Mouse (Mus musculus) heart, postnatal 14 days (tissue): ENCODE measurements at regions not wholly inside any gene's neighbourhood (a gene's known extent, or its start where the extent isn't known, plus 50 kb on each side); places are given as distances from the start of the nearest gene placed in this dataset.

ENCODE experiments used
- DNase-seq, 2 experiments: peaks; one replicate each; pipeline ENCODE4 v3.0.0; 2021 to 2022
- intact Hi-C: fragments of 180-260 bp; cut with DNase I; formaldehyde crosslinking; loops from one replicate; pipeline ENCODE4 v1.15.1; 2025

- intact Hi-C loops, result loop anchor here (10.0 kb wide), 1 partner anchor 191 kb away; no protein-coding TSS in a partner anchor
- DNase-seq, result no peak
Measured at GRCm38 (mm10) chr4:56686141-56686540, 53.7 kb upstream of the Gm26657 start.

GRCm38 (mm10) chr4:56685696-56686095 lies 54.2 kb upstream of the Gm26657 start:
- intact Hi-C loops, result loop anchor here (1.0 to 10.0 kb wide), 2 partner anchors 191 to 1171 kb away; no protein-coding TSS in a partner anchor
- DNase-seq, result no peak

GRCm38 (mm10) chr4:56685123-56685522 lies 54.7 kb upstream of the Gm26657 start:
- intact Hi-C loops, result loop anchor here (1.0 to 10.0 kb wide), 2 partner anchors 190 to 1171 kb away; no protein-coding TSS in a partner anchor
- peak; percentile 80 to 89 for DNase-seq

- DNase-seq, result no peak
- intact Hi-C loops, result loop anchor here (10.0 kb wide), 1 partner anchor 189 kb away; no protein-coding TSS in a partner anchor
Measured at GRCm38 (mm10) chr4:56684031-56684430, 55.8 kb upstream of the Gm26657 start.

- DNase-seq, result no peak
- intact Hi-C loops, result loop anchor here (10.0 kb wide), 1 partner anchor 186 kb away; no protein-coding TSS in a partner anchor
Measured at GRCm38 (mm10) chr4:56681121-56681520, 58.7 kb upstream of the Gm26657 start.

- no peak for DNase-seq
- intact Hi-C loops, result no loop called here
Measured at GRCm38 (mm10) chr4:56673868-56674267, 66.0 kb upstream of the Gm26657 start.

GRCm38 (mm10) chr4:56664921-56665320 lies 74.9 kb upstream of the Gm26657 start:
- DNase-seq, result no peak
- intact Hi-C loops, result no loop called here

DNA sequence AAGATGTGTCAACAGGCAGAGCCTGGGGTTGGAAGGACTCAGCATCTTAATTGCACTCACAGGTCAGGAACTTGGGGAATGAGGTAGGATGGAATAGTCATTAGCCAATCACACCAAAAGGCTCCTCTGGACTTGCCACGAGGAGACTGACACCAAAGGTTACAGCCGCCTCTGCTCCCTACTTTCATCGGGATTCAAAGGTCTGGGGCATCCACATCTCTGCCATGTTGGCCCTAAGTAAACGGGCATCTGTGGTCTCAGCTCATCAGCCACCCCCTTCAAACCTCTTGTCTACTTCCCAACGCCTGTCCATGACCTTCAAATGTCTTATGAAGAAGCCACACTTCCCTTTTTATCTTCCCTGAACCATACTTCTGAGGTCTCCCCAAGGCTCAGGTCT lies 78.1 kb upstream of the Gm26657 start:
- no peak for DNase-seq
- intact Hi-C loops, result no loop called here

- intact Hi-C loops, result no loop called here
Measured at GRCm38 (mm10) chr4:56657046-56657445, 82.8 kb upstream of the Gm26657 start.

DNA sequence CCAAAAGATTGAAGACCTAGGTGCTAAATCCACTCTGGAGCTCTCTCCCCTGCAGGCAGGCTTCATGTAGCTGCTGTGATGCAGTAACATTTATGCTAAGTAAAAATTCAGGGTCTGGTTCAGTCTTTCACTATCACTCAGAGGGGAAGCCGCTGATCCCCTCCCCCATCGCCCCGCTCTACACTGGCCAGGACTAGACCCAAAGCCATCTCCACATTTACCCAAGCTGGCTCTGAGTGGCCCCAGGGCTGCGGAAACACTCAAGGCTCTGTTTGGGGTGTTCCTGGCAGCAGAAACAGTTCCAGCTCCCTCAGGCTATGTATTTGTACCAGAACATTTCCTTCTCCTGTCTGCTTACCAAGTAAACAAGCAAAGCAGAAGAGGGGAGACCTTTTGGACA lies 85.5 kb upstream of the Gm26657 start:
- intact Hi-C loops, result no loop called here

More at GRCm38 (mm10) chr4:56657046-56657445, 82.8 kb upstream of the Gm26657 start:
- DNase-seq, result no peak

GRCm38 (mm10) chr4:56652819-56653218 lies 87.1 kb upstream of the Gm26657 start:
- DNase-seq, result peak; percentile 7 to 33
- intact Hi-C loops, result no loop called here

More for the DNA sequence above, 85.5 kb upstream of the Gm26657 start:
- no peak for DNase-seq

DNA sequence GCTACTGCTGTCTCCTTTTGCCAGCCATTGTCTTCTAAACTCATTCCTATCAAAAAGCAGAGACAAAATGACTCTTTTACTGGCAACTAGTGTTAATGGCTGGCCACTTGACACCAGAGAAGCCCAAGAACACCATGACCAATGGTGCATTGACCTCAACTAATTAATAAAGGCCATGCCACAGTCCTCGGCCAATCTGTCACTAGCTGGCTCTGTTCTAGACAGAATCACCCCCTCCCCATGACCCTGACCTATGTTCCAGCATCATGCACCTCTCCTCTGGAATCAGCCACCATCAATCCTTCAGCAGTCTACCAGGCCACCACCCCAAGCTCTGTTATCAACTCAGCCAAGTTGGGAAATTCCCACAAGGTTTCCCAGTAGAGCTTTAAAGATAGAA lies 90.1 kb upstream of the Gm26657 start:
- intact Hi-C loops, result no loop called here
- no peak for DNase-seq

DNA sequence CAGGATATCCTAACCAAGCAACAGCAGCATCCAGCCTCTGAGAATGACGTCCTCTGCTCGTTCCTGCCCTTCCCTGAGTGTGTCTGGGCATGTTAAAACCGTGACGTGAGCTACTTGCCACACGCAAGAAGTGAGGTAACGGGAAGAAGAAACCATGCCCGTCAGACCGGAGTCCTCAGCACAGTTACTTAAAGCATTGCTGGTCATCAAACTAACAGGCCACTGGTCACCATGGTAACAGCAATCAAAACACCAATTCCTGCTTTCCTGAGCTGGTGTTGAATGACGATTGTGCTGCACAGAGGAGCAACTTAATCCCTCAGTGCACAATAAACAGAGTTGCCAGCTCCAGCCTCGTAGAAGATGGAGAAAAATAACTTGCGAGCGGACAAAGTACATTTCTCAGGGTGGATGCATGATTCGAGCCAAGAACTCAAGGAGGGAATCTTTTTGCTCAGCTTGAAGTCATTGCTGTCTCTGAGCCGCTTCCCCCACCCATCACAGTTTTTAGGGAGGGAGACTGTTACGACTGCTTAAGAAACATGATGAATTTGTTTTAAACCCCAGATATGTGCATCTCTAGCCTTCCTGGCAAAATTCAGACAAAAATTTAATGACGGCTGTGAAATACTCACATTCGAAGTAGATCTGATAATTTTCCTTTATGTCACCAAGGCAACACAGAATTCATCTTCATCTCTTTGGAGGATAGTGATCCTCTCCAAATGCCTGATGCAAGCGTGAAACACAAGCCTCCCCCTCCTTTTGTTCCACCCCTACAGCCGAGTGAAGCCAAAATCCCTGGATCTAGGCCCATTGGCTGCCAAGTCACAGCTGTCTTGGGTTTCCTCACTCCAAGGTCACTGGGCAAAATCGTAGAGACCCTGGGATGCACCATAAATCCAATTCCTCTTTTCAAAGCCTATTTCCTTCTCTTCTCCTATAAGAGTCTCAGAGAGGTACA lies 95.6 kb upstream of the Gm26657 start:
- DNase-seq, result peak; percentile 15 to 28
- intact Hi-C loops, result no loop called here

DNA sequence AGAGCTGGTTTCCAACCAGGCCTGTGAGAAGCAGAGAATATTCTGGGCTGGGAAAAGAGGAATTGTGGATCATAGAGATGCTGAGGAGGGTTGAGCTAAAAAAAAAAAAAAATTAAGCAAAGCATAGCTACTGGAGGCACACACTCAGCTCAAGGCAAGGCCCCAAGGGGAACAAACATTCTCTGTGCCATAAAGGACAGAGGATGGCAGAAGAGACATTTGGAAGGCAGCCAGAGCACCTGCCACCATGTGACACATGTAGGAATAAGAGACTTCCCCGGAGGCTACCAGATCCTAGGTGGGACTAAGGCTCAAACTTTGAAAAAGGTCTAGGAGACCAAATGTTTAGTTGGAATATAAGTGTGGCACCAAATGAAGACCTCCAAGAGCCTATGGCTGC lies 96.4 kb upstream of the Gm26657 start:
- intact Hi-C loops, result no loop called here

DNA sequence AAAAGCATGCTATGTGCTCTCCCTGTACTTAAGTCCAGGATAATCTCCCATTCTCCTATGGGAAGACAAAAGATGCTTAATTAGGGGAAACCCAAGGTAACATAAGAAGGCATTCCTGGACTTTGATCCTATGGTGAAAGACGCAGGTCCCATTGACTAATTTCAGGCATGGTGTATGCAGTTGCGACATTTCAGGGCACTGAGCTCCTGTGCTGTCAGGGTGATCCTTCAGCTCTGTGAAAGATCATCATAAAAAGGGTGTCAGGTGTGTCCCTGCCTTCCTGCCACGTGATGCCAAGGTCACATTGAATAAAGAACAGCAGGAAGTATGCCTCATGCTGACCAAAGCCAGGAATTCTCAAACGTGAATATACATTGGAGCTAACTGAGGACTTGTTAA lies 100.2 kb upstream of the Gm26657 start:
- no peak for DNase-seq
- intact Hi-C loops, result no loop called here

More for the DNA sequence above, 96.4 kb upstream of the Gm26657 start:
- no peak for DNase-seq

DNA sequence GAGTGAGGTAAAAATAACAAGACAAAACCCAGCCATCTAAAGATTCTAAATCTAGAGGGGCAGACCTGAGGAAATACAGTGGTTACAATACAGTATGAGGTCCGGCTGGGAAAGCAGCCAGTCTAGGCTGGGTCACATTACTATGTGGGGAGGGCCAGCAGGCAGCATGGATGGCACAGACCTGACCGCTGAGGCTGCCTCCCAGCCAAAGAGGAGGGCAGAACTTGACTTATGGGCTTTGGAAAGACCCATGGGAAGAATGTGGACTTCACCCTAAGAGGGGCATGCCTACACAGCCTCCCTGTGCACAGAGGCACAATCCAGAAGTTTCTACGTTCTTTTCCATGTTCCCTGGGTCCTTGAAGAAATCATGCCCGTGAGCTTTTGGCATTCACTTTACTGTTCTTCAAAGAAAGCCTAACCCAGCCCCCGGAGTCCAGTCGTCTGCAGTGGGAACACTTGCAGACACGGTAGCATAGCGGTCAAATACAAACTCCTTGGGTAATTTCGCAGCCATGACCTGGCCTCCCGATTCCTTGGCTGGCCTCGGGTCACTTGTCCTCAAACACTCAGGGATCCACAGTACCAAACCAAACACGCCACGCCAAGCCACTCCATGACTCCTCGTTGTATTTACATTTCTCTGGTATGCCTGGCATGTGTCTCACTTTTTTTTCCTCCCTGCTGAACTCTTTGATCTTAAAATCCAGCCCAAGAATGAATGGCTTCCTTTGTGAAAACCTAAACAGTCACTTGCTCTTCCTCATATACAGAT lies 101.0 kb upstream of the Gm26657 start:
- intact Hi-C loops, result no loop called here
- no peak for DNase-seq

DNA sequence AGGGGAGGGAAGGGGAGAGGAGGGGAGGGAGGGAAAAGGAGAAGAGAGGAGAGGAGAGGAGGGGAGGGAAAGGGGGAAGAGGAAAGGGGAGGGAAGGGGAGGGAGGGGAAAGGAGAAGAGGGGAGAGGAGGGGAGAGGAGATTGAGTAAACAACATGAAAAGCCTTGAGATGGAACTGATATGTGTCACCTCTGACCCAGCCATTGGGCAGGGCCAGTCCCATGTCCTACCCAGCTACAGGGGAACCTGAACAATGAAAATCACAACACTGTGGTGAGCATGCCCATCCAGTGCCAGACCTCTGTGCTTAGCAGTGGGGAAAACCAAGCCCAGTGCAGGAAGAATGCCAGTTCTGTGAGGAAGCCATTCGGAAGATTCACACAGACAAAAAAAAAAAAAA lies 103.6 kb upstream of the Gm26657 start:
- intact Hi-C loops, result no loop called here
- no peak for DNase-seq

GRCm38 (mm10) chr4:56633528-56633927 lies 106.3 kb upstream of the Gm26657 start:
- DNase-seq, result no peak
- intact Hi-C loops, result no loop called here

DNA sequence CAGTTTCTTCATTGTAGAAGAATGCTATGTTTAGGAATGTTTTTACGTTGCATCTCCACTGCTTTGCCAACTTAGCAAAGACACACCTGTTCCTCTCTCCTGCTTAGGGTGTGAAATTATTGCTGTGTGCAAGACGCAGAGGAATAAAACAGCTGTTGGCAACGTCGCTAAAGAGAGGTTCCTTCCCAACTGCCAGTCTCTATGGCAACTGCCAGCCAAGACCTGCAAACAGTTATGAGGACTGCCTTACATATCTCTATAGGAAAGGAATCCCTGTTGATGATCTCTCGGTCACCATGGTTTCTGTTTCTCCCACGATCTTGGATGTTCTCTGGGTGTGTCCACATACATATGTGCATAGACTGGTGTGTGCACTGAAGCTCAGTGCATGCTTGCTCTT lies 109.6 kb upstream of the Gm26657 start:
- no peak for DNase-seq
- intact Hi-C loops, result no loop called here

GRCm38 (mm10) chr4:56627206-56627605 lies 112.7 kb upstream of the Gm26657 start:
- no peak for DNase-seq
- intact Hi-C loops, result no loop called here

DNA sequence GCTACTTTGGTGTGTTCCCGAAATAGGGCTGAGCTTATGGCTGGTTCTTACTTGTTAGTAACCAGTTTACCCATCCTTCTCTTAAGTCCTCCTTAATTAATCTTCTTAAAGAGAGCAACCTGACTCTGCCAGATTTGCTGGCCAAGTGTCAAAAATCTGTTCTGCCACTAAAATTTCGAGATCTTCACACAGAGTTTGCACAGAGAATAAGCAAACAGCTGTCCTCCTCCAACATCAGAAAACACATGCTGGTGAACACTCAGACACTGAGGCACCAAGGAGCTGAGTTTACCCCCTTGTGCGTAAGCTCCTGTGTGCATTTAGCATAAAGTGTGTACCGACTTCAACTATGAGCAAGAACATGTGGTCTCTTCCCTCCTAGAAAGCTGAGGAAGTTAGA lies 118.1 kb upstream of the Gm26657 start:
- intact Hi-C loops, result no loop called here
- no peak for DNase-seq
